Mouse (Mus musculus): ENCODE data around the gene Socs2.

DNA sequence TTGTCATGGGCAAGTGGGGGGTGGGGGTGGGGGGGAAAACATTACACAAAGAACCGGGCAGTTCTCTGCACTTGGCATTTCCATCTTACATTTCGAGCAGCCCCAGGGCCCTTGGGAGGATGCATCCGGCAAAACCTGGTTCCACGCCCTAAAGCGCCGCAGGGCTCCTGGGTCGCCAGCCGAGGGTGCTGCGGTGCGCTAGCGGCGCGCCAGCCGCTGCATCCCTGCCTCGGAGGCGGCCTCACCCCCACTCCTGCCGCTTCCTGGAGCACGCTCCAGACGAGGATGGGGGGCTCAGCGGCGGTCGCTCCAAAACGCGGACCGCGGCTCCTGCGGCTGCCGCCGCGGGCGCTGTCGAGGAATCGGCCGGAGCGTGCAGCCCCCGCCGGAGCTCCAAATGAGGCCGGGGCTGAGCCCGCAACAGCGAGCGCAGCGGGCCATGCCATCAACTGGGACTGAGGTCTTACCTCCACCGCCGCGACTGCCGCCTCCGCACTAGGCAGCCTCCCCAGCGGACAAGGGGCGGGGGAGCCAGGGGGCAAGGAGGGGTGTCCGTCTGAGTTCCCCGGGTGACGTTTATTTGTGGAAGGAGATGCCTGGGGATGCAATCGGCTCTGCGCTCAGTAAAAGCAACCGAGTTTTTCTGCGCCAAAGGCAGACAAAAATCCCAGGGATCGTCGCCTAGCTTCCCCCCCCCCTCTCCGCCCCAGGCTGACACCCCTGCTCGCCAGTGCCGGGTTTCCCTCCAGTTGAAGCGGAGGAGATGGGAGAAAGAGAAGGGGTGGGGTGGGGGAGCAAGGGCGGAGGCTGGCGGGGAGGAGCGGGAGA is 1.2 kb downstream of the Socs2 start:
- TF ChIP-seq CTCF (conservative IDR thresholded peaks at IDR 0.05; ENCODE audit: low read length) (no peak), POU5F1 (IDR thresholded peaks at IDR 0.05; ENCODE audit: borderline replicate concordance, low read length) (no peak; the same call in 1 of the 2 replicates)
